Mouse (Mus musculus) heart, embryonic 16.5 days (tissue): ENCODE results near the gene Hpgd. TPM values are rescaled to one million over a fixed set of nuclear protein-coding genes. Genes with fewer than 3 reads are reported as not detected.
"Not testable (repeated sequence)": the region's sequence is repeated elsewhere in the genome, so short reads cannot be mapped to it uniquely, and the experiment has no call there.

ENCODE experiments used
- ATAC-seq: fragments of 200-750 bp; cut with Nextera tagmentation; replicated peaks from 2 replicates; pipeline ENCODE4 v1.8.0; 2017; ENCODE audit warnings: moderate number of reproducible peaks; ENCODE audit not compliant: insufficient read depth, low FRiP score; ENCODE audit errors: extremely low read depth
- H3K27ac ChIP-seq: fragments of 300-500 bp; sonication (generic); 2 replicates; pipeline ENCODE4 v1.5.1; 2014; ENCODE audit warnings: mild to moderate bottlenecking, low read length, control low read depth, moderate library complexity
- H3K27me3 ChIP-seq: fragments of 300-500 bp; sonication (generic); 2 replicates; pipeline ENCODE4 v1.6.1; 2014; ENCODE audit warnings: low read length, mixed read lengths; ENCODE audit not compliant: control insufficient read depth, insufficient read depth
- H3K36me3 ChIP-seq: fragments of 300-500 bp; sonication (generic); 2 replicates; pipeline ENCODE4 v1.6.1; 2014; ENCODE audit not compliant: control insufficient read depth, insufficient read depth
- H3K4me1 ChIP-seq: fragments of 300-500 bp; sonication (generic); 2 replicates; pipeline ENCODE4 v1.6.1; 2014; ENCODE audit warnings: low read length, mixed read lengths; ENCODE audit not compliant: control insufficient read depth, insufficient read depth
- H3K4me2 ChIP-seq: fragments of 300-500 bp; sonication (generic); 2 replicates; pipeline ENCODE4 v1.6.1; 2014; ENCODE audit warnings: low read depth, mild to moderate bottlenecking, control low read depth, low read length
- H3K4me3 ChIP-seq: fragments of 300-500 bp; sonication (generic); 2 replicates; pipeline ENCODE4 v1.5.1; 2014; ENCODE audit warnings: mild to moderate bottlenecking, control low read depth, low read length
- H3K9ac ChIP-seq: fragments of 300-500 bp; sonication (generic); 2 replicates; pipeline ENCODE4 v1.6.1; 2014; ENCODE audit warnings: low read length, control low read depth
- H3K9me3 ChIP-seq: fragments of 300-500 bp; sonication (generic); replicated peaks from 2 replicates; pipeline ENCODE4 v1.6.1; 2016; ENCODE audit warnings: low read length; ENCODE audit not compliant: control insufficient read depth
- WGBS: fragments of 180-500 bp; shearing (Covaris S2); extraction: QIAGEN DNeasy Blood & Tissue Kit; methylation state at CpG from one replicate; pipeline ENCODE4 v1.1.7; 2014; 5-methylcytosine and 5-hydroxymethylcytosine counted together
- polyA plus RNA-seq: library from polyadenylated mRNA; unstranded; fragments of >200 nt; fragmentation: Nextera tagmentation; extraction: Ambion mirVana; gene quantifications from 2 replicates; pipeline ENCODE4 v1.2.1, GENCODE M21; 2015

Gene Hpgd
- polyA plus RNA-seq: 20.1 and 36.7 TPM in 2 replicates

DNA sequence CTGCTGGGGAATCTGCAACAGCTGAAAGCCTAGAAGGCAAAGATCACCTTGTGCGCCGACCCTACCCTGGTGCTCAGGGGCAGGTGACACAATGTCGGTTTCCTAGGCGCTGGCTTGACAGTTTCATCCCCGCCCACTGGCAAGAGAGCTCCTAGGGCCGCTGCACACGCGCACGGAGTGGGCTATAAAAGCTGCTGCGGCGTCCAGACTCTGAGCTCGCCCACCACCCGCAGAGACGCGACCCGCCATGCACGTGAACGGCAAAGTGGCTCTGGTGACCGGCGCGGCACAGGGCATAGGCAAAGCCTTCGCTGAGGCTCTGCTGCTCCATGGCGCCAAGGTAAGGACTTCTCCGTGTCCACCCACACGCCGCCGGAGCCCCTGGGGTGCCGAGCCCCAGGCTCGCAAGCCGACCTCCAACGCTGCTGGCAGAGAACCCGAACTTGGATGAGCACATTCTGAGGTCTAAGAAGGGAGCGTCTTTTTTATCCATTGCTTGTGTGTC lies at the start of gene Hpgd:
Gene Hpgd (plus strand): TSS at position 213 of the 505 bp plus-strand sequence.
- ATAC-seq: peak; percentile 77
- H3K9ac ChIP-seq: peak within 1 kb of the TSS; percentile 69
- peaks cover 3% of the 10 kb centered on the region; the same call in 1 of the 2 replicates for H3K27me3 ChIP-seq
- 1% methylated on average over 33 of the region's 33 CpGs for WGBS
- peak within 1 kb of the TSS; percentile 76 for H3K4me2 ChIP-seq
- H3K4me3 ChIP-seq: peak within 1 kb of the TSS; percentile 58
- no peaks in the 10 kb centered on the region for H3K9me3 ChIP-seq
- peaks cover 5% of the 10 kb centered on the region; the same call in 1 of the 2 replicates for H3K4me1 ChIP-seq
- H3K27ac ChIP-seq: peak within 1 kb of the TSS; percentile 6; the same call in 1 of the 2 replicates
- no peaks in the 10 kb centered on the region for H3K36me3 ChIP-seq

- ATAC-seq, H3K27ac ChIP-seq, H3K9me3 ChIP-seq, H3K27me3 ChIP-seq, H3K9ac ChIP-seq, H3K4me1 ChIP-seq, H3K4me2 ChIP-seq, H3K4me3 ChIP-seq, H3K36me3 ChIP-seq: not testable (repeated sequence)
- WGBS: 67% methylated on average over 3 of the region's 3 CpGs
Measured at GRCm38 (mm10) chr8:56251728-56252127, 42.7 kb upstream of the Hpgd start.

DNA sequence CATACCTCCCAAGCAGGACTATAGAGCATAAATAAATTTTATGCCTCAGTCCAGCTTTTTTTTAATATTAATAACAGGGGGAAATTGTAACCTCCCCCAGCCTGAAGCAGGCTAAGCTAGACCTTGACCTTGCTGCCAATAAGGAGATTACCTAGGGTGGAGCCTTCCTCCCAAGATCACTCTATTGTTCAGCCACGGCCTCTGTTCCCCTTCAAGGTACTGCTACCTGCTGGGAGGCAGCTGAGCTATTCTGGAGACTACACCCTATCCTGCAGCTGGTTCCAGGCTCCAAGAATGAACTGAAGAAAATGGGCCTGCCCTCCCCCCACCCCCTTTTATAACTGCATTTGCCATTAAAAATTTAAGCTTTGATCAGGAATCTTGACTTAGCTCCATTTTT lies 42.1 kb upstream of the Hpgd start:
- WGBS: 65% methylated on average over 1 of the region's 1 CpGs
- no peaks in the 10 kb centered on the region for H3K36me3 ChIP-seq
- no peaks in the 10 kb centered on the region for H3K9me3 ChIP-seq
- H3K4me2 ChIP-seq: no peak overlapping the region
- no peak overlapping the region for H3K9ac ChIP-seq
- ATAC-seq: no peak
- no peaks in the 10 kb centered on the region for H3K4me1 ChIP-seq
- H3K4me3 ChIP-seq: no peak overlapping the region
- no peak overlapping the region for H3K27ac ChIP-seq
- H3K27me3 ChIP-seq: no peaks in the 10 kb centered on the region

DNA sequence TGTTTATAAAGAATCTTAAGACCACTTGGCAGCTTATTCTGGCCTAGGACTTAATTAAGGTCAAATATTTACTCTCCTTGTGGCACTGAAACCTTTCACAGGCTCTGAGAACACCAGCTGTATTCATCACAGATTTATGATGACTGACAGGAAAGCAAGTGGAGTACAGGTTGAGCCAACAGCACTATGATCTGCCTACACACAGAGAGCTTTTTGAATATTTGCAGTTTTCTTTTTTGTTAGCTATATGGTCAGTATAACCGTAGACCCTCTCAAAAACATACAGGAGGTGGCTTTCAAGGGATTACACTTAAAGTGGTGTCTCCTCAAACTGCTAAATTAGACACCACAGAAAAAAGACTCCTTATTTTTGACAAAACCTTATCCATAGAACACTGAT lies 33.2 kb upstream of the Hpgd start:
- 74% methylated on average over 1 of the region's 1 CpGs for WGBS
- Histone ChIP-seq H3K36me3 (no peaks in the 10 kb centered on the region), H3K4me2 (no peak overlapping the region), H3K4me1 (no peaks in the 10 kb centered on the region), H3K4me3 (no peak overlapping the region), H3K27ac (no peak overlapping the region), H3K27me3 (no peaks in the 10 kb centered on the region), H3K9me3 (no peaks in the 10 kb centered on the region), H3K9ac (no peak overlapping the region)
- ATAC-seq: no peak

DNA sequence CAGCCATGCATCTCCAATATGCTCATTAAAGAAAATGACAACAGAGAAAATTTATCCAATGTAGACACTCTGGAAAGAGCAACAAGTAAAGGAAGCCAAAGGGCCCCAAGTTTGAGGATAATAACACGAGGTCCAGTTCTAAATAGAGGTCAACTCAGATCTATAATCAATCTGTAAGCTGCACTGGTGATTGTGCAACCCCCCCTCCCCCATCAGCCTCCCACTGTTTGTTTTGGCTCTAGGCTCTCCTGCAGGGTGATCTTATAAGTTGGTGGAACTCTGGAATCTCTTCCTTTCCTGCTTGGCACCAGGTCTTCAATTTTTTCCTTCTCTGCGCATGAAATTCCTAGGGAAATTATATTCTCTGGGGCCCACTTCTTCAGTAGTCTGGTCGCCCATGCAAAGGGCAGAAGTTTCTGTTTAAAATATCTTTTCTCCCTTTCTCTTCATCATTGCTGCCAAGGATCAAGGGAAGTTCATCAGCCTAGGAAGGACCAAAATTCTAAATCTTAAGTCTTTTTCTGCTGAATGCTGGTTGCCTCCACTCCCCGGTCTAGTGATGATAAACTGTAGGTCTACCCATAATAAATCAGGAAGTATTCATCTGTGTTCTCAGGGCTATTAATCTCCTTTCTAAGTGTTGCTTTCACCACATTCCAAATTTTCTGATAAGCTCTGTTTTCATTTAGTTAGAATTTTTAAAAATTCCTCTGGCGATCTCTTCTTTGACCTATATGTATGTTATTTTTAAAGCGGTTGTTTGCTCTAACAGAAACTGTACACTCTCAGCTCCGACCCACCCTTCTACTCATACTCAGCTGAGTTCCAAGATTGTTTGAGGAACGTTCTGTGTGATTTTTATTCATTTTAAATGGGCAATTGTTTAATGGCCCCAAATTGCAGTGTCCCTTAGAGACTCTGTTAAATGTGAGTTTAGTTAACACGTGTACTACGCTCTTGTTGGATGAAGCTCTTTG lies 24.4 kb upstream of the Hpgd start:
- peak overlapping the region; percentile 46; the same call in 1 of the 2 replicates for H3K27ac ChIP-seq
- ATAC-seq: no peak
- 47% methylated on average over 10 of the region's 10 CpGs for WGBS

DNA sequence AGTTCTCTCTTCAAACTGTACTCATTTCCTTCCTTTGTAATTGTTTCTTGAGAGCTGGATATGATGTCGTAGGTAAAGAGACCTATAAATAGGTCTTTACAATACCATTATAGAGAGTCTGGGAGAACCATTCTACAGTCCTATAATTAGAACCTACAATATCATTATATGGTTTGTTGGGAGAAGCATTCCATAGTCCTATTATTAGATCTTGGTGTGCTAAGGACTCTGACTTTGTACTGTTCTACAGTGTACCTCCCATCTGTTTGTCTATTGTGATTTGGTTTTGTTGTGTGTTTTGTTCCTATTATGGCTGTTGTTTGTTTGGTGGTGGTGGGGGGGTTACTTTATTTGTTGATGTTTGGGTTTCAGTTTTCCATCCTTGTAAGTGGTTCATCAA lies 21.5 kb upstream of the Hpgd start:
- H3K36me3 ChIP-seq: no peaks in the 10 kb centered on the region
- no peak overlapping the region for H3K4me2 ChIP-seq
- no peak overlapping the region for H3K9ac ChIP-seq
- no peaks in the 10 kb centered on the region for H3K27me3 ChIP-seq
- H3K27ac ChIP-seq: peak overlapping the region; percentile 39
- WGBS: 27% methylated on average over 1 of the region's 1 CpGs
- ATAC-seq: peak; percentile 76; the same call in 1 of the 2 replicates
- peaks cover 6% of the 10 kb centered on the region for H3K4me1 ChIP-seq
- no peaks in the 10 kb centered on the region for H3K9me3 ChIP-seq
- H3K4me3 ChIP-seq: no peak overlapping the region

More for the DNA sequence above, 24.4 kb upstream of the Hpgd start:
- peaks cover 6% of the 10 kb centered on the region for H3K4me1 ChIP-seq
- H3K36me3 ChIP-seq: no peaks in the 10 kb centered on the region
- H3K4me3 ChIP-seq: no peak overlapping the region
- H3K4me2 ChIP-seq: no peak overlapping the region
- H3K9me3 ChIP-seq: no peaks in the 10 kb centered on the region
- H3K9ac ChIP-seq: no peak overlapping the region
- no peaks in the 10 kb centered on the region for H3K27me3 ChIP-seq

DNA sequence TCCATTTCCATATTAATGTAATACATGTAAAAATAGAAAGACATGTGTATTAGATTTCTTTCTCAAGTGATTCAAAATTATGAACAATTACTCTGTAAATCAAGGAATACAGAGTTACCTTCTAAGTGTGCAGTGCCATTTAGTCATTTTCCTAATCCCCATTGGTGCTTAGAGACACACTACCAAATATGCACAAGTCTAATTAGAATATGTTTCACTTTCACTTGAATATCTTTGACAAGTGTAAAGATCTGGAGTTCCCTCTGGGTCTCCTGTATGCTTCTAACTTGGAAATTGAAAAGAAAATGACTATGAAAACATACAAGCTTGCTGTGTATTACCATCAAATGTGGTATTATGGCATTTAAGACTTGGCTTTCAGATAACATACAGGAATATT lies 19.1 kb upstream of the Hpgd start:
- Histone ChIP-seq H3K4me3 (no peak overlapping the region), H3K4me2 (no peak overlapping the region), H3K27me3 (no peaks in the 10 kb centered on the region), H3K9ac (no peak overlapping the region), H3K4me1 (peaks cover 6% of the 10 kb centered on the region), H3K9me3 (no peaks in the 10 kb centered on the region), H3K36me3 (no peaks in the 10 kb centered on the region), H3K27ac (no peak overlapping the region)
- no peak for ATAC-seq

GRCm38 (mm10) chr8:56277810-56278528 lies 16.4 kb upstream of the Hpgd start:
- 74% methylated on average over 7 of the region's 9 CpGs for WGBS
- no peak for ATAC-seq

More at GRCm38 (mm10) chr8:56277810-56278528, 16.4 kb upstream of the Hpgd start:
- Histone ChIP-seq H3K27me3 (no peaks in the 10 kb centered on the region), H3K4me1 (peaks cover 6% of the 10 kb centered on the region), H3K9ac (no peak overlapping the region), H3K36me3 (no peaks in the 10 kb centered on the region), H3K4me3 (no peak overlapping the region), H3K27ac (no peak overlapping the region), H3K4me2 (no peak overlapping the region), H3K9me3 (no peaks in the 10 kb centered on the region)
